Mouse (Mus musculus) frontal cortex, adult (tissue): ENCODE data around the gene Dmap1.
A peak's percentile ranks its signal among the peaks of the same experiment; 100 is the strongest.

Experiments
- ATAC-seq: cut with Nextera tagmentation; 2 replicates; pipeline ENCODE4 v1.9.2; 2017; ENCODE audit warnings: mild to moderate bottlenecking, moderate library complexity, mixed read lengths; ENCODE audit not compliant: low TSS enrichment

Dmap1 gene

GRCm38 (mm10) chr4:117655500-117655863 is 26.6 kb downstream of the Dmap1 start:
- ATAC-seq: no peak

GRCm38 (mm10) chr4:117654703-117655499 is 27.2 kb downstream of the Dmap1 start:
- no peak for ATAC-seq

- ATAC-seq: no peak
Measured at GRCm38 (mm10) chr4:117654016-117654702, 27.9 kb downstream of the Dmap1 start.

GRCm38 (mm10) chr4:117652727-117653126 is 29.3 kb downstream of the Dmap1 start:
- no peak for ATAC-seq

- peak; percentile 49 for ATAC-seq
Measured at GRCm38 (mm10) chr4:117651626-117652101, 30.4 kb downstream of the Dmap1 start.

GRCm38 (mm10) chr4:117646926-117647755 is 34.9 kb downstream of the Dmap1 start:
- no peak for ATAC-seq

- no peak for ATAC-seq
Measured at GRCm38 (mm10) chr4:117646496-117646895, 35.6 kb downstream of the Dmap1 start.

GRCm38 (mm10) chr4:117645859-117646258 is 36.2 kb downstream of the Dmap1 start:
- ATAC-seq: peak; percentile 47

- peak; percentile 54 for ATAC-seq
Measured at GRCm38 (mm10) chr4:117645031-117645435, 37.0 kb downstream of the Dmap1 start.

- ATAC-seq: no peak
Measured at GRCm38 (mm10) chr4:117641804-117642203, 40.3 kb downstream of the Dmap1 start.

- no peak for ATAC-seq
Measured at GRCm38 (mm10) chr4:117640925-117641703, 41.0 kb downstream of the Dmap1 start.

- ATAC-seq: peak; percentile 52; the same call in 1 of the 2 replicates
Measured at GRCm38 (mm10) chr4:117636891-117637613, 45.0 kb downstream of the Dmap1 start.

- no peak for ATAC-seq
Measured at GRCm38 (mm10) chr4:117636152-117636551, 45.9 kb downstream of the Dmap1 start.

- no peak for ATAC-seq
Measured at GRCm38 (mm10) chr4:117634642-117635041, 47.4 kb downstream of the Dmap1 start.

- no peak for ATAC-seq
Measured at GRCm38 (mm10) chr4:117633527-117633926, 48.5 kb downstream of the Dmap1 start.

GRCm38 (mm10) chr4:117630053-117630670 is 51.9 kb downstream of the Dmap1 start:
- ATAC-seq: peak; percentile 32; the same call in 1 of the 2 replicates

GRCm38 (mm10) chr4:117628464-117628863 is 53.6 kb downstream of the Dmap1 start:
- no peak for ATAC-seq
